Mouse (Mus musculus) lung, postnatal 0 days (tissue): ENCODE results near the gene Yeats2.

Source experiments
- CTCF ChIP-seq: IDR thresholded peaks from 2 replicates; pipeline ENCODE4 v1.5.1; 2016; ENCODE audit warnings: antibody characterized with exemption, mild to moderate bottlenecking
- EP300 ChIP-seq: IDR thresholded peaks from 2 replicates; pipeline ENCODE4 v1.6.1; 2016; ENCODE audit warnings: antibody characterized with exemption, mild to moderate bottlenecking, control low read depth

DNA sequence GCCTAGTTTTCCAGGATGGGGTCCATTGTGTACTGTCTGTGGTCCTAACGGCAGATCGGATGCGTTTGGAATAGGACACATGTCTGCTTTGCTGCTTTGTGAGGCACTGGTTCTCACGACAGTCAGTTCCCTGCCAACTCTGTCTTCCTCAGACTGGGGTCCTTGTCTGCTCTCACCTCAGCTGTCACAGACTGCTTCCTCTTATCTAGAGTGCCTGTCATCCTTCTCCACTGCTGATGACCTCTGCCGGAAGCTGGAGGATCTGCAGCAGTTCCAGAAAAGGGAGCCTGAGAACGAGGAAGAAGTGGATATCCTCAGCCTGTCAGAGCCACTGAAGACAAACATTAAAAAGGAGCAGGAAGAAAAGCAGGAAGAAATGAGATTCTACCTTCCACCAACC, 86.6 kb downstream of the Yeats2 start:
- no peak for TF ChIP-seq EP300
- peak; percentile 34 for TF ChIP-seq CTCF
